Mouse (Mus musculus) cerebellum, postnatal 4 days (tissue): ENCODE data around the gene Asic2.
A peak's percentile ranks its signal among the peaks of the same experiment; 100 is the strongest.

Experiments
- DNase-seq, 2 experiments: peaks; one replicate each; pipeline ENCODE4 v3.0.0; 2022; ENCODE audit warnings: low spot score in 2 of 2, mixed read lengths in 1 of 2

Asic2 gene

GRCm38 (mm10) chr11:81521881-81522280 lies 446.4 kb downstream of the Asic2 start:
- no peak for DNase-seq

GRCm38 (mm10) chr11:81518001-81518955 lies 450.0 kb downstream of the Asic2 start:
- DNase-seq, result no peak

- no peak for DNase-seq
Observed at GRCm38 (mm10) chr11:81515754-81516153, 452.5 kb downstream of the Asic2 start.

- DNase-seq, result peak in 1 of 2 experiments; percentile 43
Observed at GRCm38 (mm10) chr11:81512434-81512833, 455.8 kb downstream of the Asic2 start.

- DNase-seq, result no peak
Observed at GRCm38 (mm10) chr11:81511401-81511800, 456.9 kb downstream of the Asic2 start.

- DNase-seq, result no peak
Observed at GRCm38 (mm10) chr11:81508385-81509233, 459.6 kb downstream of the Asic2 start.

- no peak for DNase-seq
Observed at GRCm38 (mm10) chr11:81504791-81505430, 463.3 kb downstream of the Asic2 start.

GRCm38 (mm10) chr11:81501473-81502246 lies 466.6 kb downstream of the Asic2 start:
- DNase-seq, result no peak

- DNase-seq, result no peak
Observed at GRCm38 (mm10) chr11:81498990-81499389, 469.3 kb downstream of the Asic2 start.

- no peak for DNase-seq
Observed at GRCm38 (mm10) chr11:81497652-81498391, 470.4 kb downstream of the Asic2 start.

GRCm38 (mm10) chr11:81496446-81496845 lies 471.8 kb downstream of the Asic2 start:
- DNase-seq, result no peak

- DNase-seq, result no peak
Observed at GRCm38 (mm10) chr11:81492351-81492750, 475.9 kb downstream of the Asic2 start.

GRCm38 (mm10) chr11:81489144-81489735 lies 479.0 kb downstream of the Asic2 start:
- no peak for DNase-seq

- DNase-seq, result no peak
Observed at GRCm38 (mm10) chr11:81488681-81489080, 479.6 kb downstream of the Asic2 start.

GRCm38 (mm10) chr11:81486265-81486940 lies 481.9 kb downstream of the Asic2 start:
- DNase-seq, result no peak

- no peak for DNase-seq
Observed at GRCm38 (mm10) chr11:81481198-81481597, 487.1 kb downstream of the Asic2 start.

GRCm38 (mm10) chr11:81476231-81476630 lies 492.0 kb downstream of the Asic2 start:
- DNase-seq, result no peak

GRCm38 (mm10) chr11:81474121-81474520 lies 494.1 kb downstream of the Asic2 start:
- DNase-seq, result peak in 1 of 2 experiments; percentile 6

- peak in 1 of 2 experiments; percentile 56 for DNase-seq
Observed at GRCm38 (mm10) chr11:81462199-81462598, 506.1 kb downstream of the Asic2 start.
